Mouse (Mus musculus): ENCODE measurements at regions not wholly inside any gene's neighbourhood (a gene's known extent, or its start where the extent isn't known, plus 50 kb on each side); places are given as distances from the start of the nearest gene placed in this dataset.

- TF ChIP-seq CTCF (IDR thresholded peaks at IDR 0.05; ENCODE audit: extremely low read depth, insufficient read depth, low read length) (no peak), POLR2A (IDR thresholded peaks at IDR 0.05; ENCODE audit: extremely low read depth, insufficient read depth, low read length) (no peak)
These were observed 73.9 kb upstream of the Gm15217 start for GRCm38 (mm10) chr14:46305267-46305666.

All from cortical plate, adult 2 months (tissue).